Mouse (Mus musculus): ENCODE data around the gene Ciart.

- no peak for TF ChIP-seq CTCF (IDR thresholded peaks at IDR 0.05; ENCODE audit: extremely low read depth, insufficient read length, insufficient replicate concordance, low read depth, low read length)
- no peak for TF ChIP-seq POLR2A (IDR thresholded peaks at IDR 0.05; ENCODE audit: low read depth, low read length)
Measured at GRCm38 (mm10) chr3:95892066-95893052, 10.3 kb upstream of the Ciart start.

Measured in small intestine, adult 2 months (tissue).